Mouse (Mus musculus) lung, postnatal 0 days (tissue): ENCODE data around the gene M6pr. TPM values are rescaled to one million over a fixed set of nuclear protein-coding genes. Genes with fewer than 3 reads are reported as not detected.

Experiments
- ATAC-seq: fragments of 200-750 bp; cut with Nextera tagmentation; 2 replicates; pipeline ENCODE4 v1.8.0; 2017; ENCODE audit warnings: moderate library complexity
- DNase-seq: peaks from one replicate; pipeline ENCODE4 v3.0.0-alpha.2; 2016; ENCODE audit warnings: low spot score
- H3K27ac ChIP-seq: fragments of 300-500 bp; sonication (generic); 2 replicates; pipeline ENCODE4 v1.5.1; 2014; ENCODE audit warnings: antibody characterized with exemption, mild to moderate bottlenecking, low read length, mixed read lengths
- H3K27me3 ChIP-seq: fragments of 300-500 bp; sonication (generic); replicated peaks from 2 replicates; pipeline ENCODE4 v1.6.1; 2014; ENCODE audit warnings: low read length, mixed read lengths; ENCODE audit not compliant: insufficient read depth
- H3K36me3 ChIP-seq: fragments of 300-500 bp; sonication (generic); 2 replicates; pipeline ENCODE4 v1.6.1; 2014; ENCODE audit warnings: low read length, mixed read lengths; ENCODE audit not compliant: insufficient read depth
- H3K4me1 ChIP-seq: fragments of 300-500 bp; sonication (generic); 2 replicates; pipeline ENCODE4 v1.6.1; 2014; ENCODE audit warnings: antibody characterized with exemption, low read depth, low read length, mixed read lengths; ENCODE audit not compliant: insufficient read depth
- H3K4me2 ChIP-seq: fragments of 300-500 bp; sonication (generic); replicated peaks from 2 replicates; pipeline ENCODE4 v1.6.1; 2014; ENCODE audit warnings: low read depth, mild to moderate bottlenecking, low read length, moderate library complexity, mixed read lengths
- H3K4me3 ChIP-seq: fragments of 300-500 bp; sonication (generic); 2 replicates; pipeline ENCODE4 v1.5.1; 2014; ENCODE audit warnings: low read depth, low read length
- H3K9ac ChIP-seq: fragments of 300-500 bp; sonication (generic); replicated peaks from 2 replicates; pipeline ENCODE4 v1.6.1; 2014; ENCODE audit warnings: low read depth, mild to moderate bottlenecking
- H3K9me3 ChIP-seq: fragments of 300-500 bp; sonication (generic); 2 replicates; pipeline ENCODE4 v1.6.1; 2016; ENCODE audit warnings: low read length, mixed read lengths
- CTCF ChIP-seq: IDR thresholded peaks from 2 replicates; pipeline ENCODE4 v1.5.1; 2016; ENCODE audit warnings: antibody characterized with exemption, mild to moderate bottlenecking
- EP300 ChIP-seq: IDR thresholded peaks from 2 replicates; pipeline ENCODE4 v1.6.1; 2016; ENCODE audit warnings: antibody characterized with exemption, mild to moderate bottlenecking, control low read depth
- WGBS: fragments of 180-500 bp; shearing (Covaris S2); extraction: QIAGEN DNeasy Blood & Tissue Kit; methylation state at CpG from one replicate; pipeline ENCODE4 v1.1.7; 2014; 5-methylcytosine and 5-hydroxymethylcytosine counted together
- polyA plus RNA-seq: library from polyadenylated mRNA; unstranded; fragments of >200 nt; fragmentation: Nextera tagmentation; extraction: Ambion mirVana; gene quantifications from 2 replicates; pipeline ENCODE4 v1.2.1, GENCODE M21; 2015

M6pr gene
- polyA plus RNA-seq, 1 experiment from 2014 or later: 114 TPM

DNA sequence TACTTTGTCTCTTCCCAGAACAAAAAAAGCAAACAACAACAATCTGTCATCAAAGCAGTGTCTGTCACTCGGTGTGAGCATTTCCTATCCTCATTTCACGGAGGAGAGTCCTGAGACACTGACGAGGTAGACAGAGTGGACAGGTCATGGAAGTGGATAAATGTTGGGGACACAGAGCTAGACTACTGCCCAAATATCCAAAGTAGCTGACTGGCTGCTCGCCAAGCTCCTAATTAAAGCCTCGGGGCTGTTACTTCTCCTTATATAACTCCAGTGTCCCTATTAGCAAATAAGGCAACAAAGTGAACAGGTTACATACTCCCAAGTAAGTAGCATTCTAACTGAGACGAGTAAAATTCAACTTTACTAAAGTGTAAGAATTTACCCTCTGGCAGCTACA lies 29.0 kb downstream of the M6pr start:
- ATAC-seq (no peak), DNase-seq (no peak)
- no peak overlapping the region for H3K4me2 ChIP-seq
- no peak overlapping the region for H3K4me3 ChIP-seq
- no peaks in the 10 kb centered on the region for H3K9me3 ChIP-seq
- no peak for TF ChIP-seq EP300
- TF ChIP-seq CTCF: no peak
- WGBS: 47% methylated on average over 6 of the region's 6 CpGs
- no peak overlapping the region for H3K27ac ChIP-seq
- no peaks in the 10 kb centered on the region for H3K27me3 ChIP-seq
- H3K4me1 ChIP-seq: no peaks in the 10 kb centered on the region; the same call in 1 of the 2 replicates
- H3K9ac ChIP-seq: no peak overlapping the region
- H3K36me3 ChIP-seq: peaks cover 8% of the 10 kb centered on the region; the same call in 1 of the 2 replicates

DNA sequence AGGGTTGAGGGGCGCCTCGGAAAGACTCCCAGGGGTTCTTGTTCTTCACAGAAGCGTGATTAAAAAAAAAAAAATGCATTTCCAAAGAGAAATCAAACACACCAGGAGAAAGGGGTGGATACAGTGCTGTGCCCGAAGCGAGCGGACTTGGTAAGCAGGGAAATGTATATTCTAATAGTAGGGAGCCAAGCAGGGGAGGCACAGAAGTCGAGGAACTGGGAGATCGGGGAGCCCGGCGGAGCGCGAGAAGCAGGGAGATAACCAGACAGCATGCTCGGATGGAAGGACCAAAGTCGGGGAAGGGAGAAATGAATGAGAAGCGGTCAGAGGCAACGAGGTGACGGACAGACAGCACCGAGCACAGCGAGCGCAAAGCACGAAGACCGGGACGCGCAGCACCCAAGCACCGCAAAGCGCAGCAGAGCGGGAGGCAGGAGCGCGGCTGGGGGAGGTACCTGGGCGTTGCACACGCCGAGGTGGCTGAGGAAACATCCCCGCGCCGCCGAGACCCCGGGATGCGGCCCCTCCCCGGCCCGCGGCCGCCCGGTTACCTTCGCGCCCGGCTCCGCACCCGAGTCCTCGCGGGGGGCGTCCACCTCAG lies 30.6 kb downstream of the M6pr start:
- Histone ChIP-seq H3K9ac (0 out of 2 replicates have a peak overlapping the region, but pooled peaks have one; percentile 44), H3K27me3 (no peaks in the 10 kb centered on the region), H3K27ac (peak overlapping the region; percentile 88), H3K4me1 (no peaks in the 10 kb centered on the region; the same call in 1 of the 2 replicates), H3K36me3 (no peaks in the 10 kb centered on the region; the same call in 1 of the 2 replicates), H3K4me2 (peak overlapping the region; percentile 63), H3K9me3 (no peaks in the 10 kb centered on the region), H3K4me3 (peak overlapping the region; percentile 83)
- WGBS: under 1% methylated on average over 35 of the region's 51 CpGs
- ATAC-seq (peak; percentile 79), DNase-seq (peak; percentile 75)
- no peak for TF ChIP-seq EP300
- no peak for TF ChIP-seq CTCF

- peak; percentile 90 for ATAC-seq
- Histone ChIP-seq H3K4me3 (peak overlapping the region; percentile 83), H3K27me3 (no peaks in the 10 kb centered on the region), H3K9ac (peak overlapping the region; percentile 44; the same call in 1 of the 2 replicates), H3K9me3 (no peaks in the 10 kb centered on the region), H3K4me1 (no peaks in the 10 kb centered on the region; the same call in 1 of the 2 replicates), H3K36me3 (no peaks in the 10 kb centered on the region; the same call in 1 of the 2 replicates), H3K4me2 (peak overlapping the region; percentile 63), H3K27ac (peak overlapping the region; percentile 88)
- DNase-seq: peak; percentile 91
- TF ChIP-seq EP300 (no peak), CTCF (peak; percentile 48)
- WGBS: 0% methylated on average over 10 of the region's 71 CpGs
These were observed 31.3 kb downstream of the M6pr start for GRCm38 (mm10) chr6:122339648-122340341.

- H3K4me3 ChIP-seq: peak within 1 kb of the TSS; percentile 83
- H3K27ac ChIP-seq: peak within 1 kb of the TSS; percentile 88
- no peaks in the 10 kb centered on the region for H3K9me3 ChIP-seq
- peak within 1 kb of the TSS; percentile 44 for H3K9ac ChIP-seq
- H3K27me3 ChIP-seq: no peaks in the 10 kb centered on the region
- peak within 1 kb of the TSS; percentile 63 for H3K4me2 ChIP-seq
- DNase-seq (peak; percentile 84), ATAC-seq (peak; percentile 46)
- no peaks in the 10 kb centered on the region for H3K36me3 ChIP-seq
- TF ChIP-seq EP300: no peak
- no peak for TF ChIP-seq CTCF
- no peaks in the 10 kb centered on the region; the same call in 1 of the 2 replicates for H3K4me1 ChIP-seq
- 3% methylated on average over 17 of the region's 17 CpGs for WGBS
These were observed 32.0 kb downstream of the M6pr start, which contains the start of gene Phc1 for GRCm38 (mm10) chr6:122340349-122341000. Phc1 (minus strand) TSS chr6:122340561.

DNA sequence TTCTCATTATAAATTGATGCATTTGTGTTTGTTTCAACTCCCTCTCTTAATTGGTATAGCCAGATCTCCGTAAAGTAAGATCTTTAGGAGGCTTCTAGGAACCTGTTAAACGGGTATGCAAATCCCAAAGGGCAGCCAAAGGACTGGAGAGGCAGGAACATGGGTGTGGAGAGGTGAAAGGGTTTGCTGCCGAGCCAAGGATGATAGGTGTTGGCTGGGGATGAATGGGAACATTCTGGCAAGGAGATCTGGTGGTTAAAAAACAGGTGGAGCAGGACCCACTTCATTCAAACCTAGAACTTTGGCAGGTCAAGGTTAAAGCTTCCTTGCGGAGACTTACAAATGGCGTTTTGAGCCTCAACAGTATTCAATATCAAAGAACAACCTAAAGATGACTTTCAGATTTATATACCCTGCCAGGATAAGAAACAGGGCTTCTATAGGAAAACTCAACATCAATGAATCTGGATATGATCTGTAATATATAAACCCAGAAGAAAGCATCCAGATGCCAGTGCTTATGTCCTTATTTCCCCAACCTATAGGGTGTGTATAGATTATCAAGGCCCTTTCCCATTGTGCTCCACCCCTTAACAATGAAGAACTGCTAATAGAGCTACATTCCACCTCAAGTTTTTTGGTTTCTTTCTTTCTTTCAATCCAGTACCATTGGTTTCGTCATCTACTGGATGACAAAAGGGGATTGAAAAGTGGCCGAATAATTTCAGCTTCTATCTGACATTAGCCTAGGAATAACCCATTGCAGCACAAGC lies 32.7 kb downstream of the M6pr start:
- DNase-seq (peak; percentile 71), ATAC-seq (0 out of 2 replicates have a peak, but pooled peaks have one; percentile 18)
- TF ChIP-seq CTCF (no peak), EP300 (no peak)
- Histone ChIP-seq H3K9me3 (no peaks in the 10 kb centered on the region), H3K4me2 (peak overlapping the region; percentile 63), H3K4me3 (no peak overlapping the region), H3K9ac (no peak overlapping the region), H3K4me1 (no peaks in the 10 kb centered on the region; the same call in 1 of the 2 replicates), H3K36me3 (no peaks in the 10 kb centered on the region), H3K27me3 (no peaks in the 10 kb centered on the region), H3K27ac (0 out of 2 replicates have a peak overlapping the region, but pooled peaks have one; percentile 32)
- 45% methylated on average over 7 of the region's 7 CpGs for WGBS
